Mouse (Mus musculus) monocyte, adult 5-6 weeks (primary cell): ENCODE measurements around the gene Slc41a1. TPM values are rescaled to one million over a fixed set of nuclear protein-coding genes. Genes with fewer than 3 reads are reported as not detected.

Experiments
- ATAC-seq: fragments of 153-309, 156-312 bp; replicated peaks from 2 replicates; pipeline ENCODE4 v1.8.0; 2017; ENCODE audit warnings: mild to moderate bottlenecking; ENCODE audit not compliant: low TSS enrichment, insufficient number of reproducible peaks, severe bottlenecking, poor library complexity, low FRiP score
- total RNA-seq: library from RNA; stranded (forward); fragments of 200-1000, 200-491, 200-594 nt; gene quantifications from 3 replicates; pipeline ENCODE4 v1.2.3, GENCODE M21; 2017

Slc41a1 gene
- total RNA-seq, 1 experiment from 2014 or later: 11.8 TPM

- no peak for ATAC-seq
Measured at GRCm38 (mm10) chr1:131822856-131823492, 4.3 kb upstream of the Slc41a1 start.

GRCm38 (mm10) chr1:131823563-131823962 is 3.7 kb upstream of the Slc41a1 start:
- ATAC-seq: no peak

- ATAC-seq: no peak
Measured at GRCm38 (mm10) chr1:131824528-131825181, 2.6 kb upstream of the Slc41a1 start.

- ATAC-seq: peak; percentile 90
Measured at GRCm38 (mm10) chr1:131827787-131828258, 530 bp downstream of the Slc41a1 start.

- no peak for ATAC-seq
Measured at GRCm38 (mm10) chr1:131828297-131829126, 1.2 kb downstream of the Slc41a1 start.

- no peak for ATAC-seq
Measured at GRCm38 (mm10) chr1:131829279-131829678, 2.0 kb downstream of the Slc41a1 start.

GRCm38 (mm10) chr1:131830561-131830960 is 3.3 kb downstream of the Slc41a1 start:
- no peak for ATAC-seq

- no peak for ATAC-seq
Measured at GRCm38 (mm10) chr1:131830971-131831641, 3.8 kb downstream of the Slc41a1 start.

- ATAC-seq: no peak
Measured at GRCm38 (mm10) chr1:131837035-131837434, 9.7 kb downstream of the Slc41a1 start.

- ATAC-seq: no peak
Measured at GRCm38 (mm10) chr1:131838542-131838941, 11.2 kb downstream of the Slc41a1 start.

- no peak for ATAC-seq
Measured at GRCm38 (mm10) chr1:131839279-131839678, 12.0 kb downstream of the Slc41a1 start.

- ATAC-seq: no peak
Measured at GRCm38 (mm10) chr1:131842221-131842620, 14.9 kb downstream of the Slc41a1 start.

GRCm38 (mm10) chr1:131843758-131844157 is 16.5 kb downstream of the Slc41a1 start:
- ATAC-seq: no peak

- no peak for ATAC-seq
Measured at GRCm38 (mm10) chr1:131844883-131845282, 17.6 kb downstream of the Slc41a1 start.

GRCm38 (mm10) chr1:131846255-131846654 is 19.0 kb downstream of the Slc41a1 start:
- ATAC-seq: 0 out of 2 replicates have a peak, but pooled peaks have one; percentile 11

GRCm38 (mm10) chr1:131861811-131862210 is 34.5 kb downstream of the Slc41a1 start:
- no peak for ATAC-seq

- no peak for ATAC-seq
Measured at GRCm38 (mm10) chr1:131865596-131865995, 38.3 kb downstream of the Slc41a1 start.

GRCm38 (mm10) chr1:131866304-131866999 is 39.2 kb downstream of the Slc41a1 start:
- ATAC-seq: peak; percentile 57
